Mouse (Mus musculus): ENCODE measurements around the gene Pglyrp2. TPM values are rescaled to one million over a fixed set of nuclear protein-coding genes. Genes with fewer than 3 reads are reported as not detected.

Gene Pglyrp2
- polyA plus RNA-seq, 1 experiment from 2014 or later: not detected

DNA sequence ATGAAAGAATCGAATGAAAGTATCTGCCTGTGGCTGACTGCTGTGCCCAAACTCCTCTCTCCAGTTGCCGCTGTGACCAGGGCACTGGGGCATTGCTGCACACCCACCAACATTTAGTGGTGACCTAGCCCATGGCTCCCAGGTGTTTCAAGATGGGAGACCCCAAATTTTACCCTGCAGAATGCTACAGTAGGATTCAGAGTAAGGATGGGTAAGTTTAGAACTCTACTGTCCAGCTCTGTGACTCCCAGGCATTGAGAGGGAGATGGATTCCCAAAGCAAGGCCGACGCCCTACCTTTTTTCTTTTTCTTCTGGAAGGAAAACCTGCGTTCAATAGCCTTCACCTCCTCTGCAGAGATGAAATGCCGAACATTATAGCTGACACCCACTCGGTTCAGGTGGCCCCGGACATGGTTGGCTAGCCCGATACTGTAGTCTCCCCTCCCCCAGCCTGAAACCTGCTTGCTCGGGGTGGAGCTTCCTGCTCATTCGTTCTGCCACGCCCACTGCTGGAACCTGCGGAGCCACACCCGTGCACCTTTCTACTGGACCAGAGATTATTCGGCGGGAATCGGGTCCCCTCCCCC lies 54.9 kb downstream of the Pglyrp2 start:
- ATAC-seq (ENCODE audit: low read depth): no peak
- H3K27ac ChIP-seq (replicated peaks): no peak overlapping the region
- WGBS: 15% methylated on average over 12 of the region's 17 CpGs
- H3K9ac ChIP-seq: no peak overlapping the region
- 0 out of 2 replicates have a peak overlapping the region, but pooled peaks have one; percentile 9 for H3K4me3 ChIP-seq
- H3K4me2 ChIP-seq: peak overlapping the region; percentile 43
- H3K27me3 ChIP-seq: no peaks in the 10 kb centered on the region
- peaks cover 8% of the 10 kb centered on the region; the same call in 1 of the 2 replicates for H3K4me1 ChIP-seq (replicated peaks)
- H3K9me3 ChIP-seq: no peaks in the 10 kb centered on the region
- peaks cover 19% of the 10 kb centered on the region; the same call in 1 of the 2 replicates for H3K36me3 ChIP-seq

DNA sequence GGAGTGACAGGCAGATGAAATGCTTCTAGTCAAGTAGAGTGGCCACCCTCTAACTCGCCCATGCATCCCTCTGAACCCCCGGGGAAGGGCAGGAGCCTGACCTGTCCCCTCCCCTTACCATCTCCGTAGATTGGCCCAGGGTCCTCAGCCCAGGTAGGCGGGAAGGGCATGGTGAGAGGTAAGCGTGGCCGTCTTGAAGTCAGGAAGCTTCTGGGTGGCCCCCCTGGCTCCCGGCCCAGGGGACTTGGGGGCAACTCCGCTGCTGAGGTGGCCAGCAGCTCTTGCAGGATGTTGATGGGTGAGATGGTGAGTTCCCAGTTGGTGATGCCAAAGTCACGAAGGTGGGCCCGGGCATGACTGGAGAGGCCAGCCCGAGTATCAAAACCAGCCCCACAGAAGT lies 56.3 kb downstream of the Pglyrp2 start:
- Histone ChIP-seq H3K27me3 (no peaks in the 10 kb centered on the region), H3K9me3 (no peaks in the 10 kb centered on the region), H3K4me2 (no peak overlapping the region), H3K36me3 (peaks cover 19% of the 10 kb centered on the region; the same call in 1 of the 2 replicates), H3K4me1 (replicated peaks) (peaks cover 18% of the 10 kb centered on the region), H3K9ac (no peak overlapping the region), H3K27ac (replicated peaks) (no peak overlapping the region), H3K4me3 (no peak overlapping the region)
- ATAC-seq (ENCODE audit: low read depth): no peak
- 93% methylated on average over 11 of the region's 11 CpGs for WGBS

DNA sequence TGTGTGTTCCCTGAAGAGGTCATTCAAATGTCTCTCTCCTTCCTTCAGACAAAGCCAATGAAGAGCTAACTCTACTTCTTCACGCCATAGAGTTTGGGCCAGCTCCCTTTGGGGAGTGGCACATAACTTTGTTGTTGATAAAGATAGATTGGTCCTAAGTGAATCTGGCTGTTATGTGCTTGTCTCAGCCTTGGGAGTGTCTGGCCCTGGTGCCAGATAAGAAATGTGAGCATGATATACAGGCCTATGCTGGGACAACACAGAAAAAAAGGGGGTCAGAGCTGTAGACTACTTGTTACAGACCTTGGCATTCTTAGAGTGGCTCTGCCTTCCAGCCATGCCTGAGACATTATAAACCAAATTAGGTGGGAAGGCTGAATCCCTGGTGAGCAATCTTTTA lies 58.7 kb downstream of the Pglyrp2 start:
- Histone ChIP-seq H3K27ac (replicated peaks) (peak overlapping the region; percentile 72), H3K27me3 (no peaks in the 10 kb centered on the region), H3K4me2 (no peak overlapping the region), H3K36me3 (peaks cover 43% of the 10 kb centered on the region), H3K4me1 (replicated peaks) (peaks cover 33% of the 10 kb centered on the region), H3K9ac (no peak overlapping the region), H3K4me3 (no peak overlapping the region), H3K9me3 (no peaks in the 10 kb centered on the region)
- ATAC-seq (ENCODE audit: low read depth): no peak
- WGBS: 88% methylated on average over 1 of the region's 1 CpGs

DNA sequence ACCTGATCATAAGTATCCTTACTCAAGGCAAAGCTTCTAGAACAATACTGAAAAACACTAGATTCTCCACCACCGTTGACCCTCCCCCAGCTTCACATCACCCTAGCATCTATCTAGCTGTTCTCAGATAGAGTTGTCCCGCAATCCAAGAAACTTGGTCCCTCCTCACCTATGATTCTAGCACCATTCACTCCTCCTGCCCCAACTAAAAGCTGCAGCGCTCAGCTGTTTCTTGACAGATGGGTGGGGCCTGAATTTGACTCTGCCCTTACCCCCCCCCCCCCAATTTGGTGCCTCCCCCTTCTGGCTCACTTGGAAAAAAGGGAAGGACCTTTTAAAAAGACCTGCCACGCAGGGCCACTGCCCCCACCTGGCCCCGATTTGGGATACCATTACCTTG lies 59.1 kb downstream of the Pglyrp2 start:
- peak overlapping the region; percentile 72 for H3K27ac ChIP-seq (replicated peaks)
- H3K4me3 ChIP-seq: peak overlapping the region; percentile 87
- no peaks in the 10 kb centered on the region for H3K27me3 ChIP-seq
- H3K4me2 ChIP-seq: peak overlapping the region; percentile 51
- H3K4me1 ChIP-seq (replicated peaks): peaks cover 33% of the 10 kb centered on the region
- ATAC-seq (ENCODE audit: low read depth): peak; percentile 29
- no peaks in the 10 kb centered on the region for H3K9me3 ChIP-seq
- 61% methylated on average over 5 of the region's 5 CpGs for WGBS
- H3K9ac ChIP-seq: peak overlapping the region; percentile 59
- peaks cover 48% of the 10 kb centered on the region for H3K36me3 ChIP-seq

DNA sequence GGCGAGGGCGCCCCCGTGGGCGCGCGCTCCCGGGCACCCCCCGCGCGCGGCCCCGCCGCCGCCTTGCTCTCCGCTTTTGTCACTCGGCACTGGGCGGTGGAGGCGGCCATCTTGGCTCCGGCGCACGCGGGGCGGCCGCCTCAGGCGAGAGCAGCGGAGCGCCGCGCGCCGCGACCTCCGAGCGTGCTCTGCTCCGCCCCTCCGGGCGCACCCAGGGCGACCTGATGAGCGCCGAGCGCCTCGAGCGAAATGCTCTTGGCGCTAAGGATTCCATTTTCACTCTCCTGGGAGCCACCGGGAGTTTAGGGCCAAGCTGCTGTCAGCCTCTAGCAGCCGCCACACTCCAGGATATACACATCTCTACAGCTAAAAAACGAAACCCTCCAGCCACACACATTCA lies 59.6 kb downstream of the Pglyrp2 start:
- H3K4me2 ChIP-seq: peak overlapping the region; percentile 75
- peaks cover 33% of the 10 kb centered on the region for H3K4me1 ChIP-seq (replicated peaks)
- peak overlapping the region; percentile 87 for H3K4me3 ChIP-seq
- no peaks in the 10 kb centered on the region for H3K27me3 ChIP-seq
- ATAC-seq (ENCODE audit: low read depth): peak; percentile 95
- H3K9me3 ChIP-seq: no peaks in the 10 kb centered on the region
- H3K36me3 ChIP-seq: peaks cover 53% of the 10 kb centered on the region
- peak overlapping the region; percentile 72 for H3K27ac ChIP-seq (replicated peaks)
- peak overlapping the region; percentile 95 for H3K9ac ChIP-seq
- WGBS: under 1% methylated on average over 35 of the region's 47 CpGs

DNA sequence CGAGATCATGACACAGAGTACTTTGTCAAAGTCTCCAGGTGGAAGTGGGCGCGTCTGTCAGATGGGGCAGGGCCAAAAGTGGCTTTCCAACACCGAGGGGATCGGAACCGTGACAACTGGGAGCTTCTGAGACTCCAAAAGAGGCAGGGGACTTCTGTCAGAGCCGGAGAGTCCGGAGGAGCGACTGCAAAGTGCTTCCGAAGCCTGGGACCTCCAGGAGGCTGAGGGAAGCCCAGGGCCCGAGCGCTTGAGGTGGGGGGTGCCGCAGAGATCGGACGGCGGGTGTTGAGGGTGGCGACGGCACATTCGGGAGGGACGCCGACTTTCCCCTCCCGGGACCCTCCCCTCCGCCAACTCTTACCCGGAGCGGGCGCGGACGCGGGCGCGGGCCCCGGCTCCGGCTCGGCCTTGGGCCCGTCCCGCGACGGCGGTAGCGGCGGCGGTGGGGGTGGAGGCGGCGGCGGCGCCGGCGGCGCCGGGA lies 60.1 kb downstream of the Pglyrp2 start:
- peaks cover 58% of the 10 kb centered on the region for H3K36me3 ChIP-seq
- no peaks in the 10 kb centered on the region for H3K9me3 ChIP-seq
- peak; percentile 57 for ATAC-seq (ENCODE audit: low read depth)
- no peaks in the 10 kb centered on the region for H3K27me3 ChIP-seq
- H3K4me2 ChIP-seq: peak overlapping the region; percentile 75
- WGBS: under 1% methylated on average over 32 of the region's 50 CpGs
- peaks cover 33% of the 10 kb centered on the region for H3K4me1 ChIP-seq (replicated peaks)
- H3K9ac ChIP-seq: peak overlapping the region; percentile 95
- H3K27ac ChIP-seq (replicated peaks): peak overlapping the region; percentile 72
- H3K4me3 ChIP-seq: peak overlapping the region; percentile 87

DNA sequence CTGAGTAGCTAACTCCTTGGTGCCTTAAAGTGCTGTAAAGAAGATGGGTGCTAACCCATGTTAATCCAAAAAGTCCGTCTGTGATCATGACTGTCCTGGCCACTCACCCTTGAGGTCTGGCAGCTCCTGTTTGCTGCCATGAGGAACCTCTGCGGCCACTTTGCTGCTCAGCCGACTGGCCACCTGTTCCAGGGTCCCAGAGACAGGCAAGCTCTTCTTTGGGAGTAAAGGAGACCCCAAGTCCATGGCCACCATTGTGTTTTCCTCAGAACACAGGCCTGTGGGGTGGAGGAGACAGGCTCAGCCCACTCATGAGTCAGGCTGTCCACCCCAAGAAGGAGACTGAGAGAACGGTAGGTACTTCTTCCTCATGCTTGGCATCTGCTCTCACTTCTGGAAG lies 61.3 kb downstream of the Pglyrp2 start:
- H3K27me3 ChIP-seq: no peaks in the 10 kb centered on the region
- peak overlapping the region; percentile 87 for H3K4me3 ChIP-seq
- H3K9ac ChIP-seq: peak overlapping the region; percentile 95; the same call in 1 of the 2 replicates
- H3K9me3 ChIP-seq: no peaks in the 10 kb centered on the region
- peaks cover 66% of the 10 kb centered on the region for H3K36me3 ChIP-seq
- peaks cover 33% of the 10 kb centered on the region for H3K4me1 ChIP-seq (replicated peaks)
- WGBS: 84% methylated on average over 4 of the region's 4 CpGs
- H3K27ac ChIP-seq (replicated peaks): no peak overlapping the region
- no peak for ATAC-seq (ENCODE audit: low read depth)
- H3K4me2 ChIP-seq: peak overlapping the region; percentile 75

Small RNA genes within 50 kb of the gene (microRNA-seq; reads per million reads assigned to microRNA genes)
- not detected for gene Gm22201

Other genes starting within 250 kb of the Pglyrp2 start
- 0.20 TPM in 1 of 2 replicates, not detected in the other for gene Ephx3, start 234.6 kb downstream of the Pglyrp2 start, polyA plus RNA-seq (2015; fragmentation: Nextera tagmentation; extraction: Ambion mirVana)
- 87.7 and 101 TPM in 2 replicates for gene Brd4, start 139.4 kb downstream of the Pglyrp2 start, polyA plus RNA-seq (2015; fragmentation: Nextera tagmentation; extraction: Ambion mirVana)
- gene Akap8, start 102.9 kb downstream of the Pglyrp2 start, polyA plus RNA-seq (2015; fragmentation: Nextera tagmentation; extraction: Ambion mirVana): 95.9 and 104 TPM in 2 replicates
- 153 and 154 TPM in 2 replicates for gene Akap8l, start 73.6 kb downstream of the Pglyrp2 start, polyA plus RNA-seq (2015; fragmentation: Nextera tagmentation; extraction: Ambion mirVana)
- gene Wiz, start 34.7 kb downstream of the Pglyrp2 start, polyA plus RNA-seq (2015; fragmentation: Nextera tagmentation; extraction: Ambion mirVana): 33.2 and 39.8 TPM in 2 replicates
- 0.54 and 0.71 TPM in 2 replicates for gene Rasal3, start 20.6 kb downstream of the Pglyrp2 start, polyA plus RNA-seq (2015; fragmentation: Nextera tagmentation; extraction: Ambion mirVana)
- 0.45 and 0.55 TPM in 2 replicates for gene Cyp4f39, start 28.6 kb upstream of the Pglyrp2 start, polyA plus RNA-seq (2015; fragmentation: Nextera tagmentation; extraction: Ambion mirVana)
- 11.5 and 12.1 TPM in 2 replicates for gene Cyp4f17, start 81.9 kb upstream of the Pglyrp2 start, polyA plus RNA-seq (2015; fragmentation: Nextera tagmentation; extraction: Ambion mirVana)
- gene Cyp4f16, start 112.4 kb upstream of the Pglyrp2 start, polyA plus RNA-seq (2015; fragmentation: Nextera tagmentation; extraction: Ambion mirVana): 25.2 and 28.4 TPM in 2 replicates
- 0.53 TPM in 1 of 2 replicates, not detected in the other for gene Cyp4f37, start 197.1 kb upstream of the Pglyrp2 start, polyA plus RNA-seq (2015; fragmentation: Nextera tagmentation; extraction: Ambion mirVana)
- not detected in 2 replicates for gene Cyp4f40, start 234.7 kb upstream of the Pglyrp2 start, polyA plus RNA-seq (2015; fragmentation: Nextera tagmentation; extraction: Ambion mirVana)